ENCODE assay signal across 8 mouse cellular contexts in genomic region chr9:64060033-64060539, GRCm38 (mm10). TPM values are rescaled to one million over a fixed set of nuclear protein-coding genes. Genes with fewer than 3 reads are reported as not detected.
DNase-seq lines count a peak whose midpoint lies in the region; ATAC-seq lines count a peak whose summit lies in the region.

No protein-coding gene starts in this region.

- H3K9me3 ChIP-seq in embryonic facial prominence, embryonic 15.5 days (replicated peaks), result no peaks in the 10 kb centered on the region
- H3K9me3 ChIP-seq in limb, embryonic 12.5 days, result no peaks in the 10 kb centered on the region
- H3K9me3 ChIP-seq in midbrain, embryonic 10.5 days (replicated peaks), result no peaks in the 10 kb centered on the region

- H3K36me3 ChIP-seq in embryonic facial prominence, embryonic 15.5 days, result no peaks in the 10 kb centered on the region
- no peaks in the 10 kb centered on the region for H3K36me3 ChIP-seq in limb, embryonic 12.5 days
- H3K36me3 ChIP-seq in midbrain, embryonic 10.5 days, result no peaks in the 10 kb centered on the region

- no peaks in the 10 kb centered on the region for H3K27me3 ChIP-seq in embryonic facial prominence, embryonic 15.5 days
- no peaks in the 10 kb centered on the region for H3K27me3 ChIP-seq in limb, embryonic 12.5 days
- peaks cover 43% of the 10 kb centered on the region for H3K27me3 ChIP-seq in midbrain, embryonic 10.5 days (ENCODE audit: low read depth, poor library complexity, severe bottlenecking)

- peak overlapping the region; percentile 11; the same call in 1 of the 2 replicates for H3K4me3 ChIP-seq in embryonic facial prominence, embryonic 15.5 days (replicated peaks)
- H3K4me3 ChIP-seq in limb, embryonic 12.5 days (replicated peaks), result peak overlapping the region; percentile 24
- peak overlapping the region; percentile 46 for H3K4me3 ChIP-seq in midbrain, embryonic 10.5 days

- H3K9ac ChIP-seq in embryonic facial prominence, embryonic 15.5 days, result no peak overlapping the region
- H3K9ac ChIP-seq in limb, embryonic 12.5 days (replicated peaks), result peak overlapping the region; percentile 51; the same call in 1 of the 2 replicates

- 8% methylated on average over 30 of the region's 30 CpGs for WGBS in embryonic facial prominence, embryonic 15.5 days
- 2% methylated on average over 30 of the region's 30 CpGs for WGBS in limb, embryonic 12.5 days
- 3% methylated on average over 30 of the region's 30 CpGs for WGBS in midbrain, embryonic 10.5 days

- no peak overlapping the region for H3K27ac ChIP-seq in embryonic facial prominence, embryonic 15.5 days (replicated peaks)
- H3K27ac ChIP-seq in limb, embryonic 12.5 days, result peak overlapping the region; percentile 95; the same call in 1 of the 2 replicates
- peak overlapping the region; percentile 84 for H3K27ac ChIP-seq in midbrain, embryonic 10.5 days (replicated peaks)

- intact Hi-C loops in heart, postnatal 36 days (cut with DNase I), result loop anchor here (5.0 kb wide), 1 partner anchor 33 kb away; no protein-coding TSS in a partner anchor

- DNase-seq in ovary, postnatal 36 days (ENCODE audit: low spot score), result peak; percentile 68
- no peak for DNase-seq in ovary, postnatal 10 days (ENCODE audit: low spot score)
- DNase-seq in heart, postnatal 36 days, result peak; percentile 52
- DNase-seq in midbrain, embryonic 10.5 days (ENCODE audit: low spot score), result peak; percentile 65
- peak; percentile 63 for DNase-seq in yolk sac, embryonic 10.5 days (ENCODE audit: low spot score)
- no peak for DNase-seq in left cerebral cortex, adult 11 months (ENCODE audit: low spot score)

- peak overlapping the region; percentile 45 for H3K4me2 ChIP-seq in embryonic facial prominence, embryonic 15.5 days (replicated peaks)
- peak overlapping the region; percentile 59 for H3K4me2 ChIP-seq in limb, embryonic 12.5 days

- ATAC-seq in embryonic facial prominence, embryonic 15.5 days (ENCODE audit: insufficient number of reproducible peaks, low FRiP score, low TSS enrichment, low read depth), result no peak
- no peak for ATAC-seq in limb, embryonic 12.5 days (ENCODE audit: insufficient number of reproducible peaks, insufficient read depth, low FRiP score, low TSS enrichment, low read depth)

- peaks cover 32% of the 10 kb centered on the region for H3K4me1 ChIP-seq in embryonic facial prominence, embryonic 15.5 days
- peaks cover 62% of the 10 kb centered on the region for H3K4me1 ChIP-seq in limb, embryonic 12.5 days (replicated peaks)
- peaks cover 52% of the 10 kb centered on the region for H3K4me1 ChIP-seq in midbrain, embryonic 10.5 days

RNA-seq across cellular contexts. Expression of gene Smad6, which starts 38.2 kb away (rescaled TPM):
- polyA plus RNA-seq in embryonic facial prominence, embryonic 15.5 days (2015; fragmentation: Nextera tagmentation; extraction: Ambion mirVana), result 12.8 and 15.5 TPM in 2 replicates
- 10 to 100 TPM; 11.4 to 16.3 TPM for total RNA-seq in heart, postnatal 36 days (2021)
- polyA plus RNA-seq in limb, embryonic 12.5 days (2016; fragmentation: Nextera tagmentation; extraction: Ambion mirVana), result 23.5 and 23.9 TPM in 2 replicates
- 3.8 and 4.4 TPM in 2 replicates for polyA plus RNA-seq in midbrain, embryonic 10.5 days (2016; fragmentation: Nextera tagmentation; extraction: Ambion mirVana)

RNA-seq across cellular contexts. Expression of gene Lctl, which starts 56.9 kb away (rescaled TPM):
- polyA plus RNA-seq in embryonic facial prominence, embryonic 15.5 days (2015; fragmentation: Nextera tagmentation; extraction: Ambion mirVana), result 0.16 TPM in 1 of 2 replicates, not detected in the other
- total RNA-seq in heart, postnatal 36 days (2021), result not detected
- not detected in 2 replicates for polyA plus RNA-seq in limb, embryonic 12.5 days (2016; fragmentation: Nextera tagmentation; extraction: Ambion mirVana)
- 0.14 TPM in 1 of 2 replicates, not detected in the other for polyA plus RNA-seq in midbrain, embryonic 10.5 days (2016; fragmentation: Nextera tagmentation; extraction: Ambion mirVana)

Comparison
In these comparisons a context has a peak if more than half of its experiments do, and no peak if none do; other contexts are left out.
1. DNase-seq: peak in ovary, postnatal 36 days (single experiment), heart, postnatal 36 days (2 of 2), midbrain, embryonic 10.5 days (single experiment) and yolk sac, embryonic 10.5 days (single experiment); none in ovary, postnatal 10 days (single experiment) and left cerebral cortex, adult 11 months (single experiment).
2. Peak in every context shown above with its lines, with median percentiles within 50 percentile points of each other: H3K4me3 ChIP-seq.